Mouse (Mus musculus): Measurements from ENCODE around the gene Siglecg.
A peak's percentile ranks its signal among the peaks of the same experiment; 100 is the strongest.
"Not testable (repeated sequence)": the region's sequence is repeated elsewhere in the genome, so short reads cannot be mapped to it uniquely, and the experiment has no call there.

The Siglecg gene

DNA sequence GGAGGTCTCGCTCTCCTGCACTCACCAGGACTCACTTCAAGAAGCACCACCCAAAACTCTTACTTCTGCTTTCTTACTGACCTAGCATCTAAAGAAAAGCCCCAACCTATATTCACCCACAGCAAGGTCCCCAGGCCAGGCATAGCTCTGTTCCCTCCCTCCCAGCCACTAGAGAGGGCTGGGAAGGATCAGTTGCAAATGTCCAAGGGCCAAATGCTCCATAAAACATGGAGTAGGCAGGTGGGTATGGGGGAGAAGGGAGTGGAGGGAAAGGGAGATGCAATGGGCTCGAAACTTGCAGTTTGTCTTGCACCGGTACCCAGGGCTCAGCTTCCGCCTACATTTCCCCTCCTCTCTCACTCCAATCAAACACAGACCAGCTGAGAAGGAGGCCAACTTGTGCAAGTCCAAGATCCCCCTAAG lies at the start of gene Siglecg:
Siglecg (plus strand) TSS at position 74 of the 423 bp plus-strand sequence.
- no peak for DNase-seq (ENCODE audit: low read depth, low spot score)

DNA sequence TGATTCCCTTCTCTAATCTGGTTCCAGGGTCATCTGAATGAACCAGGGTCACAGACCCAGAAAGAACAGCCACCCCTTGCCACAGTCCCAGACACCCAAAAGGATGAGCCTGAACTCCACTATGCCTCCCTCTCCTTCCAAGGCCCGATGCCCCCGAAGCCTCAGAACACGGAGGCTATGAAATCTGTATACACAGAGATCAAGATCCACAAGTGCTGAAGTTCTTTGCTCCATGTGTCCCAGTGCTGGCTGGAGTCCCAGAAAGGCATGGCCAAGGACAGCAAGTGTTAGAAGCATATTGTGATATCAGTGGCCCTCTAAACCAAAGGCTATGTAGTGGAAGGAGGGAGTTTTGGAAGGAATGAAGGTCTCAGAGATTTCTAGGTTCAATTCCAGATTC lies 49.4 kb upstream of the Siglecg start:
- DNase-seq (ENCODE audit: low read depth, low spot score): no peak

DNA sequence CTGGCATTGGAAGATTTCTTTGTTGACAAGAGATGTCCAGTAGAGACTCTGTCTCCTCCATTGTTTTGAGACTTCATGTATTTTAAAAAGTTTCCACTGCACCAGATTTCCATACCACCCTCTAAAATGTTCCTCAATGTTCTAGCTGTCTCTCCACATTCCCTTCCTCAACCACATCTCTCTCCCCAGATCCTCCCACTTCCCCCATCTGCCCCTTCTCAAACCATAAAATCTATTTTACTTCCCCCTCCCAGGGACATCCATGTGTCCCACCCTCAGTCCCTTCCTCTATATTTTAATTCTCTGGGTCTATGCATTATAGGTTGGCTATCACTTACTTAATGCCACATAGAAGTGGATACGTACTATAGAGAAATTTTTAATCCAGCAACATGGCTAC lies 46.6 kb upstream of the Siglecg start:
- no peak for DNase-seq (ENCODE audit: low read depth, low spot score)

DNA sequence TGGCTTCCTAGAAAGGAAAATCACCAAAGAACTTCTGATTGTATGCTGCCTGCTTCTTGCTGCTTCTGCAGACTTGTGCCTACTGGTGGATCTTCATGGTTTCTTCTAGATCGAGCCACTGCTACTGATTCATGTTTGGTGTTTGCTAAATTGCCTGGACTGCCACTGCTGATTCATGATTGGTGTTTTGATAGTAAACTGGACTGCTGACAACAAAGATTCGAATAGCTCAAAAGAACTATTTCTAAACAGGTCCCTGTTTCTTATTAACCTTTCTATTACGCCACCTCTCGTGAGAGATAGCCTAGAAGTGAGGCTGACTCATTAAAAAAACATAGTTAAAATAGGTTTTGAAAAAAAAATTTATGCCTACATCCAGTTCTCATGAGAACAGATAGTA lies 46.0 kb upstream of the Siglecg start:
- no peak for DNase-seq (ENCODE audit: low read depth, low spot score)

DNA sequence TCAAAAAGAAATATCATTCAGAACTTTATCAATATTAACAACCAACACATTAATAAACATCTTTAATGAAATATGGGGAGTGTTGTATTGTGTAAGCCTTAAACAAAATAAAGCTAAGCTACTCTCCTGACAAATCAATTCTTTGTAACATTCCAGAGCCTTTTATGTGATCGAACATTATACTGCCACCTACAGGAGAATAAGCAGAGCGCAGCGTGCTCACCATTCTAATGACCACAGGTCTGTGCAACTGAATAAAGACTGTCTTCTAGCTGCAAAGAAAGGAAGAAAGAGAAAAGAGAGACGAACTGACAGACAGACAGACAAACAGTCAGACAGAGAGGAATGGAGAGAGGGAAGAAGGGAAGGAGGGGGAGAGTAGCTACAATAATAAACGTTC lies 29.8 kb upstream of the Siglecg start:
- DNase-seq (ENCODE audit: low read depth, low spot score): peak; percentile 34

DNA sequence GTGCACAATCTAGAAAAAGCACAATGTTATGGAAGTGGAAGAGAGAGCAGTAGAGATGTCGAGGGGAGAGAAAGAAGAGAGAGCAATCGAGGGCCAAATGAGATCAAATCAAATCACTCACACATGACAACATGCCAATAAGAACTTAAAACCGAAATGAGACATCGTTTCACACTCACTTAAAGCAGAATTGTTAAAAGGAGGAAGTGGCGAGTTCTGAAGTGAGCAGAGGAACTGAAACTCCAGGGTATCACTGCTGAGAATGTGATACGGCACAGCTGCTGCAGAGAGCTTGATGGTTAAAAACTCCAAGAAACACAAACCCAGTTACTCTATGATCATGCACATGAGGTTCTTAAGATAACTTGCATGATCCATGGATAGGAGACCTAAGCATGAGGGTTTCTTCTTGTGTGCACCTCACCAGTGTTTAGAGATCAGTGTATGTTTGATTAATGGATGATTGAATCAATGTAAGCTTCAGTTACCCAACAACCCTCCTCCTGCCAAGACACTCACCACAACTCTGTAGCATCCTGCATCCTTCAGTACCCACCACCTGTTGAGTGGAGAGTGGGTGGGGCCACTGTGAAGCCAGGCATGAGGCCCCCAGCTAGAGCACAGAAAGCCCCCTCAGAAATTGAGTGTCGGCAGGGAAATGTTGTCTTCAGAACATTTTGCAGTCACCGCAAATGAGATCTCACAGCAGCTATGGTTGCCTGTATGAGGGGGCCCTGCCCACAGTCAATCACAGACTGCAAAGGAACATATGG lies 15.5 kb upstream of the Siglecg start:
- no peak for DNase-seq (ENCODE audit: low read depth, low spot score)

DNA sequence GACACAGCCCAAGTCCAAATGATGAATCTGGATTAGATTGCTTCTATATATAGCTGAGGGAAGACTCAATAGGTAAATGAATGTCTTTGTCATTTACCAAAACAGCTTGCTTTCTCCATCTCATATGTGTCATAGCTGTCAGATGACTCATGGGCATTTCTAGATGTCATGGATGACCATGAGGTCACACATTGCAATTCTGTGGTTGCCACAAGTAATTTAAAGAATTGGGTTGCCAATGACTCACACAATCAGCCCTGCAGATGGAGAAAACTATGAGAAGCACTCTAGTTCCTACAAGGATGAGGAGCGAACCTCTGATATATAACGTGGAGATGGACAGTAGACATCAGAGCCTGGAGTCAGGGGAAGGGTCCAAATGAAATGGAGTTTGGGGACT lies 8.5 kb upstream of the Siglecg start:
- no peak for DNase-seq (ENCODE audit: low read depth, low spot score)

DNA sequence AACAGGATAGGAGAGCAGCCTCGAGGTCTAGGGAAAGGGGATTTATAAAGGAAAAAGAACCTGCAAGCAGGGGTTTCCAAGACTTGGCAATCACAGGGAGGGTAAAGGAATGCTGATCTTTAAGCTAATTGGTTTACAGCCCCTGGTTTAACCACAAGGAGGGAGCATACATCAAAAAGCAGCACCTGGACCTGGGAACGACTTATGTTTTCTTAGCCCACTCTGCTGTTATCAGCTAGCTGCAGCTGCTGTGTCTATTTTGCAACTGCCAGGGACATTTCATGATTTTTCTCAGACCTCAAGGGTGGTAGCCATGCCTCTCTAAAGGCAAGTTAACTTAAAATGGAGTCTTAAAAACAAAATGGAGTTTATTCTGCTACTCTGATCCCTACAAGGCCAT lies 5.3 kb upstream of the Siglecg start:
- no peak for DNase-seq (ENCODE audit: low read depth, low spot score)

DNA sequence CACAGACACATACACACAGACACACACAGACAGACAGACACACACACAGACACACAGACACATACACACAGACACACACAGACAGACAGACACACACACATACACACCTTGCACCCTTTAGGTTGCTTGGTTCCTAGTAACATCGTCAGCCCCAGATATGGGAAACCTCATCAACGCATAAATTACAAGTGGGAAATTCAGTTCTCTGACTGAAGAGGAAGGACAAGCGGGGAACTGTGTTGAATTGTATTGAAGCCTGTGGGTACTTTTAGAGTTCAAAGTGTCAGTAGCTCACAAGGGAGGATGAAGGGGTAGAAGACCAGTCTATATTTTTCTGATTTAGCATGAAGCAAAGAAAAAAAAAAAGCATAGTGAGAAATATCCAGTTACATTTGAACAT lies 431 bp upstream of the Siglecg start:
- no peak for DNase-seq (ENCODE audit: low read depth, low spot score)

DNA sequence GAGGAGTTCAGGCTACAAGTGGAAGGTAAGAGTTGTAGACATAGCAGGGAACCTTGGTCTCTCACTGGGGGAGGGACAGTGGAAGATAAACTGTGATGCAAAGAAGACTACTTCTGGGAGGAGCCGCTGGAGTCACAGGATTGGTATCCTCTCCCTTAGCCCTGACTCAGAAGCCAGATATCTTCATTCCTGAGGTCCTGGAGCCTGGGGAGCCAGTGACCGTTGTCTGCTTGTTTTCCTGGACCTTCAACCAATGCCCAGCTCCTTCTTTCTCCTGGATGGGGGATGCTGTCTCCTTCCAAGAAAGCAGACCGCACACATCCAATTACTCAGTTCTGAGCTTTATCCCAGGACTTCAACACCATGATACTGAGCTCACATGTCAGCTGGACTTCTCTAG lies 1.1 kb downstream of the Siglecg start:
- no peak for DNase-seq (ENCODE audit: low read depth, low spot score)

DNA sequence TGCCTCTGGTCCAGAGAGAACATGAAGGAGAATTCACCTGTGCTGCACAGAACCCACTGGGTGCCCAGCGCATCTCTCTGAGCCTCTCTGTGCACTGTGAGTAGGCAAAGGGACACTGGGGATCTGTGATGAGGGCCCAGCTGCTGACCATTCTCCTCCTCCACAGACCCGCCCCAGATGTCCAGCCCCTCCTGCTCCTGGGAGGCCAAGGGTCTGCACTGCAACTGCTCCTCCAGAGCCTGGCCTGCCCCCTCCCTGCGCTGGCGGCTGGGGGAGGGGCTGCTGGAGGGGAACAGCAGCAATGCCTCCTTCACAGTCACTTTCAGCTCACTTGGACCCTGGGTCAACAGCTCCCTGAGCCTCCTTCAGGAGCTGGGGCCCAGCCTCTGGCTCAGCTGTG lies 3.7 kb downstream of the Siglecg start:
- DNase-seq (ENCODE audit: low read depth, low spot score): not testable (repeated sequence)

DNA sequence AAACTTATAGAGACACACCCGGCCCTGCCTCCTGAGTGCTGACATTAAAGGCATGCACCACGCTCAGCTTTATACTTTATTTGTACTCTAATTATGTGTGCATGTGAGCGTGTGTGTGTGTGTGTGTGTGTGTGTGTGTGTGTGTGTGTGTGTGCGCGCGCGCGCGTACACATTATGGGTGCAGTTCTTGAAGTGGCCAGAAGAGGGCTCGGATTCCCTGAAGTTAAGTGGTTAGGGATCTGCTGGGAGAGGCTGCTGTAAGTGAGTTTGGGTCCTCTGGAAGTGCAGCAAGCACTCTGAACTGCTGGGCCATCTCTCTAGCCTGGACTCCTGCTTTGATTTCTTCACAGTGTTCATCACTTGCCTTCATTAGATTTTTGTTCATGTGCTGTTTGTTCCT lies 9.3 kb downstream of the Siglecg start:
- DNase-seq (ENCODE audit: low read depth, low spot score): no peak

DNA sequence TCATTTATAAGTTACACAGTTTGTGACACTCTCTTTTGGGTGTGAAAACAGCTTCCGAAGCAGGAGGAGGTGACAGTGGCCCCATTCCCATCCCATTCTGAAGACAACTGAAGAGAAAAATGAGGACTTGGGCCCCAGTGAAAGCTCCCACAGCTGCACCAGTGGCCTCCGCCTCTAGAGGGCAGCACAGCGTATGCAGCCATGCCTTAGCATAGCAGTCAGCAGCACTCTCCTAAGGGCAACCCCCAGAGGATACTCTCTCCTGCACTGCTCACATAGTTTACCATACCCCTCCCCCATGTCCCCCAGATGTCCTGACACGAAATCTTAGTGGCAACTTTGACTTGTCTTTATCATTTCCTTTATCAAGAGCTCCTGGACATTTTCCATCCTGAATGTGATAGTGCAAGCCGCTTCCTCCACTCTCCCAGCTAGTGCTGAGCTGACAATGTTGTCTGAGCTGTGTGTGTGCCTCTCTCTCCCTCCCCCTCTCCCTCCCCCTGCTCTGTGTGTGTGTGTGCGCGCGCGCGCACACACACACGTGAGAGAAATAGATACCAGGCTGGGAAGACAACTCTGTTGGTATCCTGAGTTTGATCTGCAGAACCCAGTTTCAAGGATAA lies 15.1 kb downstream of the Siglecg start:
- DNase-seq (ENCODE audit: low read depth, low spot score): peak; percentile 83

DNA sequence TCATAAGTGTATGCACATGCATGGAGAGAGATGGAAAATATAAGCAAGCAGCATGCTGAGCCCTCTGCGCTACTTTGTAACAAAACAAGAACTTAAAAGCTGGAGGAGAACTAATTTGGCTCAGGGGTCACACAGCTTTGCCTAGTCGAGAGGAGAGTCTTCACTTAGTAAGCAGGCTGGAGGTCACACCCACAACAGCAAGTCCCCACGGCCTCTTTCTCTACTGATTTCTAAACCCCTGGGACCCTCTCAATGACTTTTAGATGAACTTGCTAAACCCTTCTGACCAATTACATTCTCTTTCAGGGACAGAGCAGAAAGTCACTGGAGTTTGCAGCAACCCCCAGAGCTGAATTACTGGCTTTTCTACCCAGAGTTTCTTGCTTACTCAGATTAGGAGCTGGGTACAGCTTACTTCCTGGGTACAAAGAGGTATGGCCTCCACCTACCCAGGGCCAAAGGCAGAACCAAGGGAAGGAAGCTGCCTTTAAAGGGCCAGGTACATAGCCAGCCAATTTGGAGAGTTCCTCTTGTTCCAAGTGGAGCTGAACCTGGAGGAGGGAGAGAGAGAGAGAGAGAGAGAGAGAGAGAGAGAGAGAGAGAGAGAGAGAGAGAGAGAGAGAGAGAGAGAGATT lies 16.1 kb downstream of the Siglecg start:
- peak; percentile 28 for DNase-seq (ENCODE audit: low read depth, low spot score)

DNA sequence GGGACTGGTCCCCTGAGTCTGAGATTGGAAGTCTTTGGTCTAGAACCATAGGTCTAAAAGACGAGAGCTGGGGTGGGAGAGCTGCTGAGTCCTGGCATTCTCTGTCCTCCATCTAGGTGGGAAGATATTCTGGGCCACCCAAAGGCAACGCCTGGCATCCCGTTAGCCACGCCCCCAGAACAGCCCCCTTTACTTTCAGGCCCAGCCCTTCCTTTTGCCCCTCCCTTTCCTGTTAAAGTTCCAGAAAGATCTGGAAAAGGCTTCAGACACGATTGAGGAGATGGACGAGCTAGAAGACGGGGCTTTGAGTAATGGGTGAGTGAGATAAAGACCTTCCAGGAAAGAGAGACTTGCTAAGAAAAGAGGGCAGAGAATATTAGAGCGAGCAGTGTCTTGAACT lies 19.4 kb downstream of the Siglecg start, which contains the start of gene Lim2:
Lim2 (plus strand) TSS at position 265 of the 400 bp plus-strand sequence.
- DNase-seq (ENCODE audit: low read depth, low spot score): no peak

DNA sequence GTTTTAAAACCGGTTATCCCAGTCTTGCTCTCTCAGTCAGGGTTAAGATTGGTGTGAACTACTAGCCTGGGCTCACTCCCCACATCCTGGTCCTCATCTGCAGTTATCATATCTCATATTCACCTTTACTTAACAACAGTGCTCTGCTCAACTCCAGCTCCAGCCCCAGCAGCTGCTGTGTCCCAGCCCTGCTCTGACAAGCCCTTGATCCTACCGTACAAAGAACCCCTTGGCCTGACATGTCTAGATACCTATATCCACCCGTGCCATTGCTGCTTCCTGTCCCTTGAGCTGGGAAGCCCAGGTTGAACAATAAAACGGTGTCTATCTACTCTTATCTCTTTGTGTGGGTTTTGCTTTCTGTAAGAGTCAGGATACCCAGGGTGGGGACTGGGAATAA lies 21.5 kb downstream of the Siglecg start:
- no peak for DNase-seq (ENCODE audit: low read depth, low spot score)

DNA sequence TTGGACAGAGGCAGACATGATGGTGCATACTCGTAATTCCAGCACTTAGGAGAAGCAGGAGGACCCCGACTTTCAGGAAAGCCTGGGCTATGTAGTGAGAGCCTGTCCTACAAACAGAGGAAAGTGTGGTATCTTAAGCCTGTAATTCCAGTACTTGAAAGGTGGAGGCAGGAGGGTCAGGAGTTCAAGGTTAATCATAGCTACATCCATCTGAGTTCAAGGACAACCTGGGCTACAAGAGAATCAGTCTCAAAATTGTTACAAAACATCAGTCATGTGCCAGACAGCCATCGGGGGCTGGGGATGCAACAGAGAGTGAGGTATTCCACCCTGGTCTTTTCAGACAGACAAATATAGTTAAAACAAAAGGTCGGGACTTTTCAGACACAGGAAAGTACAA lies 24.9 kb downstream of the Siglecg start:
- DNase-seq (ENCODE audit: low read depth, low spot score): no peak

DNA sequence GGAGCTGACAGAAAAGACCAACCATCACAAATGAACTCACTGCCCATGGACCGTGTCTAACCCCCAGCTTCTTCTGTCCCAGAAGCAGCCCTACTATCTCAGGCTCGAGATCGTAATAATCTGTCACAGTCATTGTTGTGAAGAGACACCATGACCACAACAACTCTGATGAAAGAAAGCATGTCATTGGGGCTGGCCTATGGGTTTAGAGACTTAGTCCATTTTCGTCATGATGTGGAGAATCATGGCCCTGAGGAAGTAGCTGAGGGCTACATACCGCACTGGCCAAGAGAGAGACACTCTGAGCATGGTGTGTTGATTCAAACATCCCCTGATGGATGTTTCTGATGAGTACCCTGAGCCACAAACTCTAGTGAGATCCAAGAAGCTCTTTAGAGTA lies 26.7 kb downstream of the Siglecg start:
- DNase-seq (ENCODE audit: low read depth, low spot score): no peak

DNA sequence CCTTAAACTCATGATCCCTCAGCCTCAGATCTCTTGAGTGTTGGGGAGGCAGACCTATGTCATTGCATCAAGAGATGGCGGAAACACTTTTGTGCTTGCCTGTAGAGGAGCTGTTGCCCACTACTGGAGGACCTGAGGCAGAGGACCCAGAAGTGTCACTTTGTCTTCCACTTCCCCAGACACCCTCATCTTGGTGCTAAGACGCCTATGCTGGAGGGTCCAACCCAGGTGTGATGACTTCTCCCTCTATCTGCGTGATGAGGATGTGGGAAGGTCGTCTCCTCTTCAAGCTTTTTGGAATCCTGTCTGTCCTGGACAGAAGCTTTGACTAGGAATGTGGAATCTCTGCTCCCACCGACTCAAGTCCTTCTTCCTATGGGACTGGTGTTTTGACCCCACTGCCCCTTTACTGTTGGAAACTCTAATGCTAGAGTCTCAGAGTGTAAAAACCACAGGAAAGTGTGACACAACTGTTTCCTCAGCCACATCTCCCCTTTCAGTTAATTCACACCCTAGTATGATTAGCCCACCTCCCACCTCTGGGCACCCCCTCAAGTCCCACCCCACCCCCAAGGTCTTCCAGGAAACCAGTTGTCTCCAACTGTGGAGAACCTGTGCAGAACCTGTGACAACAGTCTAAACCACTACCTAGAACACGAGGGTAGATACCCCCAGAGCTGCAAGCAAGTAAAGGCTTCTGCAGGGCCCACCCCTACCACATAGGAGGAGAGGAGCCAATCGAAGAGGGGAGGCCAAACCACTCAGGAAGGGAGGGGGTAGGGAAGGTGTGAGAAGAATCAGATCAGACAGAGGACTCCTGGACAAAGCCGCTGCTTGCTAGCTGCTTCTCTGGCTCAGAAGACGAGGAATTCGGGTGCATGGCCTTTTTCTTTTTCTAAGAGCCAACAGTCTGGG lies 28.6 kb downstream of the Siglecg start, which contains the start of gene Nkg7:
Nkg7 (plus strand) TSS at position 733 of the 915 bp plus-strand sequence.
- DNase-seq (ENCODE audit: low read depth, low spot score): peak; percentile 67

DNA sequence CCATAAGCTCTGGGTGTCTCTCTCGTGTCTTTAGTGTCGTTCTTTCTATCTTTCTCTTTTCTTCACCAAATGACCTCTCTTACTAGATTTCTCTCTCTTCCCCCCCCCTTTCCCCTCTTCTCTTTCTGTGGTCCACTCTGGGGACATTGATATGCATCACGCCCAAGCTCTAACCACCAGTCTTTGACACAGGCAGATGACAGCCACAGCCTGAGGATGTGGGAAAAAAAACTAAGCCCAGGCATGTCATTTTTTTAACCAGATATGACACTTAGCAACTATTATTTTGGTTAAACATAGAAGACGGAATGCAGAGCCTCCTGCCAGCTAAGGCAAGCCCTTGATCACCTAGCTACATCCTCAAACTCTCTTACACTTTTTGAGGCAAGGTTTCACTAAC lies 30.6 kb downstream of the Siglecg start:
- peak; percentile 79 for DNase-seq (ENCODE audit: low read depth, low spot score)

DNA sequence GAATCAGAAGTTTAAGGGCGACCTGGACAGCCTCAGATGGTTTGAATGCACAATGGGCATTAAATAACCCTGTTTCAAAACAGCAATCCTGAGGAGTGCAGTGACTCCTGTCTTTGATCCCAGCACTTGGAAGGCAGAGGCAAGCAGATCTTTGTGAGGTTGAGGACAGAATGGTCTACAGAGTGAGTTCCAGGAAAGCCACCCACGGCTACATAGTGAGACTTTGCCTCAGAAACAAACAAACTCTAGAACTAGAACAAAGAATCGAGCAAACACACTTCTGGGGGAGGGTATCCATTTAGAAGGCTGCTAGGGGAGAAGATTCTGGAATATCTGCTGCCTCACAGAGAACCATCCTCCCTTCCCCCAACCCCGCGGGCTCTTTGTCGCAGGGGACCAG lies 32.5 kb downstream of the Siglecg start, which contains the start of gene Cldnd2:
Cldnd2 (plus strand) TSS at position 301 of the 400 bp plus-strand sequence.
- DNase-seq (ENCODE audit: low read depth, low spot score): no peak

DNA sequence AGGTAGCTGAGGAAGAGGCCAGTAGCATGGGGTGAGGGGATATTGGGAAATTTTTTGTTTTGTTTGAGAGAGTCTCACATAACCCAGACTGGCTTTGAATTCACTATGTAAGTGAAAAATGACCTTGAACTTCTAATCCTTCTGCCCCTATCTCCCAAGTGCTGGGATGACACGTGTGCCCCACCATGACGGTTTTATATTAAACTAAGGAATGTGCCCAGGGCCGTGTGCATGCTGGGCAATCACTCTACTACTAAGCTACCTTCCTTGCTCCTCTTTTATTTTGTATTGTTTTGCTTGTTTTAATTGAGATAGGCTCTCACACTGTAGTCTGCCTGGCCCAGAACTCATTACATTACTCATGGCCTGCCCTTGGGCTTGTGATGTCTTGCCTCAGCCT lies 33.1 kb downstream of the Siglecg start:
- DNase-seq (ENCODE audit: low read depth, low spot score): no peak

All from CD4-positive helper T cell, adult 2 months (primary cell).